Mouse (Mus musculus) thymus, postnatal 0 days (tissue): ENCODE measurements around the gene Adprhl2. TPM values are rescaled to one million over a fixed set of nuclear protein-coding genes. Genes with fewer than 3 reads are reported as not detected.

Source experiments
- DNase-seq: peaks from one replicate; pipeline ENCODE4 v3.0.0-alpha.2; 2015; ENCODE audit warnings: low spot score
- polyA plus RNA-seq: library from polyadenylated mRNA; unstranded; fragments of >200 nt; fragmentation: Nextera tagmentation; extraction: Ambion mirVana; gene quantifications from 2 replicates; pipeline ENCODE4 v1.2.1, GENCODE M21; 2015

Adprhl2 gene
- polyA plus RNA-seq, 1 experiment from 2014 or later, result 73.0 TPM

DNA sequence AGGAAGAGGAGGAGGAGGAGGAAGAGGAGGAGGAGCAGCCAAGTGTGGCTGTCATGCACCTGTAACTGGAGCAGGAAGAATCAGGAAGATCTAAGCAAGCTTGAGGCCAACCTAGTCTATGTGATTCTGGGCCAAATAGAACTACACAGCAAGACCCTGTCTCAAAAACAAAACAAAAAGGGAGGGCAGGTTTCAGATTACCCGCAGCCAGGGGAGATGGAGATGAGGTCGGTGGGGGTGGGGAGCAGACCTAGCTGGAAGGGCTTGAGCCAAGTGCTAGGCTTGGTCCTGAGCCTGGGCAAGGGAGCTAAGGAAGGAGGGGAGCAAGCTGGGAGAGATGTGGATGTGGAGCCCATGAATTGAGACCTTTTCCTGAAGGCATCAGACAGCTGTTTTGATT is 14.7 kb downstream of the Adprhl2 start:
- DNase-seq, result no peak

DNA sequence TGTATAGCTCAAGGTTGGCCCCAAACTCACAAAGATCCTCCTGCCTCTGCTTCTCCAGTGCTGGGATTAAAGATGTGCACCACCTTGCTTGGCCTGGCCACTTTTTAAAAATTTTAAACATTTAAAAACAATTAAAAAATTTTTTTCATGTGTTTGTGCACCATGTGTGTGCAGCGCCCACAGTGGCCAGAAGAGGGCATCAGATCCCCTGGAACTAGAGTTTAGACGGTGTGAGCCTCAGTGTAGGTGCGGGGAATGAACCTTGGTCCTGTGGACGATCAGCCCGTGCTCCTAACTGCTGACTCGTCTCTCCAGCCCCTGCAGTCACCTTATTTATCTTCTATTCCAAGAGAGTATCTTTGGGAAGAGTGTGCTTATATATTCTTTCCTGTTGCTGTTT is 15.4 kb downstream of the Adprhl2 start:
- DNase-seq, result no peak

DNA sequence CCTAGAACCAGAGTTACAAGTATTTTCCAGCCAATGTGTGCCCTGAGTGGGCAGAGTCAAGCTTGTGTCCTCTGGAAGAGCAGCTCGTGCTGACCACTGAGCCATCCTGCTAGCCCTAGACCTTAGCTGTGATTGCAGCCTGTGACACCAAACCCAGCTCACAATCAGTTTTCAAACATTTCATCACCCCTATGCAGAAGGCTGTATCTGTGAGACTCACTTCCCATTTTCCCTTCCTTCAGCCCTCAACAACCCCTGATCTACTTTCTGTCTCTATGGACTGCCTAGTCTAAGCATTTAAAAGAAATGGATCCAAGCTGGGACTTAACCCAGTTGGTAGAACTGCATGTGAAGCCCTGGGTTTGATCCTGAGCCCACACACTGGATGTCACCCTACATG is 16.1 kb downstream of the Adprhl2 start:
- no peak for DNase-seq

DNA sequence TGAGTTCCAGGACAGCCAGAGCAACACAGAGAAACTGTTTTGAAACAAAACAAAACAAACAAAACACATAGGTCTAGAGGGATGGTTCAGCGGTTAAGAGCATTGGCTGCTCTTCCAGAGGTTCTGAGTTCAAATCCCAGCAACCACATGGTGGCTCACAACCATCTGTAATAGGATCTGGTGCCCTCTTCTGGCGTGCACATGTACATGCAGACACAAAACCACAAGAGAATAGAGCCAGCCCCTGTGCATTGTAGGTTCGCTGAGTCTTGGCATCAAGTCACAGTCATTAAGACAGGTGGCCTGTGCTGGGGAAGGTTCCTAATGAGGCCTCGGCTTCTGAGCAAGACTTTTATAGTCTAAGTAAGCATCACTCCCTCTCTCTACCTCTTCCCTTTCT is 17.6 kb downstream of the Adprhl2 start:
- no peak for DNase-seq

DNA sequence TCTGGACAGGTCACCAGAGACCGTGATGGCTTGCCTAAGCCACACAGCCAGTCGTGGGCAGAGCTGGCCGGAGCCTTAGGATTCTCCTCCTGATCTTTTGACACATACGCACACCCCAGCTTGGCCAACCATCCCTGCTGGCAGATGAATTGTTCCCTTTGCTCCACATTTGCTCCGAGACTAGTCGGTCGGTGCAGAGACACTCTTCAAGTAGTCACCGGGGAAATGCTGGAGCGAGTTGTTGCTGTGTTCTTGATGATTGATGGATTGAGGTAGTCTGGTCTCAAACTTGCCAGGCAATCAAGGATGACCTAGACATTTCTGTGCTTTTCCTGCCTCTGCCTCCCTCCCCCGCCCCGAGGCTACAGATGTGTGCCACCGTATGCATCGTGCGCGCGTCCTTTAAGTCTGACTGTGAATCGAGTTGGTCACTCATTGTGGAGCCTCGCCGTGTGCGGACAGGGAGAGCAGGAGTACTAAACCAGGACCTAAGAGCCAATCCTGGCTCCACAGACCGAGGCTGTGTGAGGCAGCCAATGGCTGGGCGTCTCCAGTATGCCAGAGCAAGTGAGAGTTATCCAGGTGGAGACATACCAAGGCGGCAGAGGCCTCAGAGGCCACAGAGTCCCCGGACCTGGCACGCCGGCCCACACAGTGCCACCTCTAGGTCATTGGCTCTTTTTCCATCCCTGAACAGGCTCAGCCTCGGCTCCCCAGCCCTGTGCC is 19.8 kb downstream of the Adprhl2 start:
- no peak for DNase-seq

DNA sequence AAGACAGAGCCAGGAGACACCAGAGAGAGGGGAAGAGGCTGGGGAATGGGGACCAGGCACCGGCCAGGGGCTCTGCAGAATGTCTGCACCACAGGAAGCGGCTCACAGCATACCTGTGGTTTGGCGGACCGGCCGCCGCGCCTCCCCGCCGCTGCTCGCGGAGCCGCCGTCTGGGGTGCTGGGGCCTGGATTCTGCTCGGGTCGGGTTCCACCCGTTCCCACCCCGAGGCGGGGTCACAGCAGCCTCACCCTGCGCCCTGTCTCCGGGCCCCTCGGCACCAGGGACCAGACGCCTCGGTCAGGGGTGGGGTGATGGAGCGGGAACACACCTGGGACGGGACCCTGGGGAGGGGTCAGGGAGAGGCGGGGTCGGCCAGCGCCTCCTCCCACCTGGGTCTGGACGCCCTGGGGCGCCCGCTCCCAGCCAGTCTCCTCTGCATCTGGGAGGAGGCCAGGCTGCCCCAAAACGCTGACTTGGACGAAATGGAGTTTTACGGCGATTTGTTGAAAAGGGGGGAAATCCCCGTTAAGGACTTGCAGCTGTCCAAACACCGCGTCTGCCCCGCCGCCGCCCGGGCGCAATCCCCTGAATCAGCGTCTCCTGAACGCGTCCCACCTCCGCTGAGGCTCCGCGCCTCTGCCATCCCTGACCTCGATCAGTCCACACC is 20.5 kb downstream of the Adprhl2 start:
- DNase-seq, result no peak

DNA sequence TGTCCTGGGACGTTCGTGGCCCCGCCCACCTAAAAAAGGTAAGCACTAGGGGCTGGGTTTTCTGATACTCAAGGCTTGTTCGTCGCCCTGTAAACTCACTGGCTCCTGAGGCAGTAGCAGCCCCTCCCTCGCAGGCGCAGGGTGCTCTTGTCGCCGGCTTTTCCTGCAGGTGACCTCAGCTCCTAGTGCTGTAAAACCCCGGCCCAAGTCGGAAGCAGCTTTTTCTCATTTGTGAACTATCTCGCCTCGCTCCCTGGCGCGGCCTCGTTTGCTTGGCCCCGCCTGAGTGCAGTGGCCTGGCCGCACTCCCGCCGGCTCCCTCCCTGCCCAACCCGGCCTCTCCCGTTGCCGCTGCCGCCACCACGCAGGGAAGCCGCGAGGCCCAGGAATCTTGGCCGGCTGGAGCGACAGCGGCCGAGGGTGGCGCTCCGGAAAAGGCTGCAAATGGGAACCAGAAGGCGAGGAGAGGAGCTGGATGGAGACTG is 24.8 kb downstream of the Adprhl2 start:
- DNase-seq, result peak; percentile 14

DNA sequence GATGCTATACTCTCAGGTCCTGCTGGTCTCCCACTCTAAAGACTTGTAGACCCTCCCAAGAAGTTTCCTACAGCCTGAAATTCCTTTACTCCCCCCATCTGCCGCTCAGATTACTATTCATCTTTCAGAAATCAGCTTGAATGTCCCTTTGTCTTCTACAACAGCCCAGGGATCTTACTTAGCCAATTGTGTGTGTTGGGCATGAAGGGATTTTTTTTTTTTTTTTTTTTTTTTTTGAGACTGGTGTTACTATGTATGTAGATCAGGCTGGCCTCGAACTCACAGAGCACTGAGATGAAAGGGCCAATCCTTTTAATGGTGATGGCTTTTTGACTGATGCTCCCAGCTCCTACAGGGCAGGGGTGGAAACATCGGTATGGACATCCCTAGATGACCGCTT is 25.6 kb downstream of the Adprhl2 start:
- DNase-seq, result no peak

DNA sequence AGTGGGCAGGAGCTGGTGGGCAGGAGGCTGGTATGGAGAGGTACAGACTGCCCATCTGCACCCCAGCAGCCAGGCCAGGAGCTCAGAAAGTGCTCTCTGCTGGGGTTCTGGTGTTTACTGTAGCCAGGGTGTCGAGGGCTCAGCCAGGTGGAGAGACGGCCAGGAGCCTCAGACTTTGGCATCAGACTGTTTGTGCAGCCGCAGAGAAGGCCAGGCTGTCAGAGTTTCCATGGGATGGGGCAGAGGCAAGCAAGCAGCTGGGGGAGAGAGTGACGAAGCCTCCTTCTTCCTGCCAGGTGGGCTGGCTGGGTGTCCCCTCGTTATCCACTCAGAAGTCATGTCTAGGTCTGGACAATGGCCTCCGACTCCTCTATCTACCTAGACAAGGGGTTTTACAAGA is 26.4 kb downstream of the Adprhl2 start:
- DNase-seq, result no peak

DNA sequence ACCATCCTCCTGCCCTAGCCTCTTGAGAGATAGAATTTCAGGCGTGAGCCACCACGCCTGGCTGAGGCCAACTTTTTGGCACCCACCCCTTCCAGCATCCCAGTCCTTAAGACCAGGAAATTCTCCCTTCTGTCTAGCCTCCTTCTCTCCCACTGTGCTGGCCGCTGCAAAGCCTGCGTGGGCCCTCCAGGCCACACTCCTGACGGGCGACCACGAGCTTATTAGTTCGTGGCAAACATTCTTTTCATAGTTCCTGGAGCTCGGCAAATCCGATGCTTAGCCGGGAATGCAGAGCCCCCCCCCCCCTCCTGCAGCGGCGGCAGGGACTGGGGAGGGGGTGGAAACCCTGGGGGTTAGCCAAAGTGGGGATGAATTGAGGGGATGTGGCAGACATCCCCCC is 30.3 kb downstream of the Adprhl2 start:
- DNase-seq, result no peak

DNA sequence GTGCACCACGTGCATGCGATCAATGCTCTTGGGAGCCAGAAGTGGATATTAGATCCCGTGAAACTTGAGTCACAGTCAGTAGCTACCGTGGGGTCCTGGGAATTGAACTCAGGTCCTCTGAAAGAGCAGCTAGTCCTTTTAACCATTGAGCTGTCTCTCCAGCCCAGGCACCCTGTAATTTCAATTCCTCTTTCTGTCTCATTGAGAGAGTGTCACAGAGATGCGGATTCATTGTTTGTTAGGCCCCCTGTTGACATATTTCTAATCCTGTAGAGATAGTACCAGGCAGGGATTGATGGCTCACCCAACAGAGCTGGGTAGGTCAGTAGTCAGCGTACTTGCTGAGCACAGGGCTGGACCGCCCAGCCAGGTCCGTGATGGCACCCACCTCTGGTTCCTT is 31.2 kb downstream of the Adprhl2 start:
- no peak for DNase-seq

DNA sequence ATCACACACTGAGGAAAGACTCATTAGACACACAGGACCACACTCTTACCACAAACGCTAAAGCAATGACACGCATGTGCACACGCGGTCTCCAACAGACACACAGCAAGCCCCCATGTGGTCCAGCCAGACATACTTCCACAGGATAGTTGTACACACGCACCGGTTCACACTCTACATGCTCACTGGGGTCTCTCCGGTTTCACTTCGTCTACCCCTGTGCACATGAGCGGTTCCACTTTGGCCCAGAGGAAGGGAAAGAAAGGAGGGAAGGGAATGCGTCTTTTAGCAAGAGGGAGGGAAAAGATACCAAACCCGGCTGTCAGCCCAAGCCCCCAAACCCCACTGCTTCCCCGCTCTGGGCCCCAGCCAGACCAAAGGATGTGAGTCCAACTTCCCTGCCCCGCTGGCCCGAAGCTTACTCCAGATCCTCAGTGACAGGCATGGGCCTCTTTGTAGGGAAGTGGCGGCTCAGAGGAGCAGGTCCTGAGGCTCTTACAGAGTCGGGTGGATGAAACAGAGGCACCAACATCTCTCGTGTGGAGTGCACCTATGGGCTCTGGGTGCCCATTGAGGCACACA is 33.3 kb downstream of the Adprhl2 start:
- no peak for DNase-seq

DNA sequence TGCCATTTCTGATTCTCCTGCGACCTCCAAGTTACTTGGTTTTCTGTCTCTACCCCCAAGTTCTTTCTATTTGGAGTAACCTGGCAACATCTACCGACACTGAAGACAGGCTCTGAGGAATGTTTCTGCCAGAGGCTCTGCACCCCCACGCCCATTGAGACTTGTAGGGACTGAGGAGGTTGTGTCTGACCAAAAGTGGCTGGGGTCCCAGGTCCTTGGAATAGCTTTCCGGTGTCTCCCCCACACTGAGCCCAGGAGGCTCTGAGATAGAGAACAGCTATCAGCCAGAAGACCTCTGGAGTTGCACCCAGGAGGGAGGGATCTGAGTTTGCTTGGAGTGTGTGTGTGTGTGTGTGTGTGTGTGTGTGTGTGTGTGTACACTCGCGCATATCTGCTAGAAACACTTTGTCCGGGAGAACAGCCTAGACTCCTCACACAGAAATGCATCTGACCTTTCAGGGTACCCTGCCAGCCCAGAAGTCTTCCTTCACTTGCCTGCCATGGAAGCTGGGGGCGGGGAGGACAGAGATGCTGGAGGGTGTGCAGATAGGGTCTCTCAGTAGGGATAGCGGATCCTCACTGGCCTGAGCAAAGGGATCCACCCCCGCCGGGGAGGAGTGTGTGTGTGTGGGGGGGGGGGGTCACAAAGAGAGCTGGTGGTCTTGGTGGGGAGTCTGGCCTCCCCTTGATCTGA is 34.1 kb downstream of the Adprhl2 start:
- DNase-seq, result no peak

DNA sequence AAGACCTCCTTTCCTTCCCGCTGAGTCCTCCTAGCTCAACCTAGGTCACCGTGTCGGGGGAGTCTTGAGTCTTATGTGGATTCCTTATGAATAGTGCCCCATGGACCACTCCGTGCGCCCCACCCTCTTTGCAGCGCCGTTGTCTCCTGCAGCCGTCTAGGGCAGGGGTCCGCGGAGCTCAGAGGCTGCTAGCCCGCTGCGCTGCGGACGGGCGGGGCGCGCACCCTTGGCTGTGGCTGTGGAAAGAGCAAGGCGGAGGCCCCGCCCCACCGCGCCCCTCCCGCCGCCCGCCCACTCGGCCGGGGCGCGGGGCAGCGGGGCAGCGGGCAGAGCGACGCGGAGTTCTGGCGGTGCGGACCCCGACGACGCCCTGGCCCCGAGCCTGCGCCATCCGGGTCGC is 35.0 kb downstream of the Adprhl2 start, which contains the start of gene Col8a2:
Gene Col8a2 (plus strand): TSS at position 302 of the 400 bp plus-strand sequence.
- no peak for DNase-seq

DNA sequence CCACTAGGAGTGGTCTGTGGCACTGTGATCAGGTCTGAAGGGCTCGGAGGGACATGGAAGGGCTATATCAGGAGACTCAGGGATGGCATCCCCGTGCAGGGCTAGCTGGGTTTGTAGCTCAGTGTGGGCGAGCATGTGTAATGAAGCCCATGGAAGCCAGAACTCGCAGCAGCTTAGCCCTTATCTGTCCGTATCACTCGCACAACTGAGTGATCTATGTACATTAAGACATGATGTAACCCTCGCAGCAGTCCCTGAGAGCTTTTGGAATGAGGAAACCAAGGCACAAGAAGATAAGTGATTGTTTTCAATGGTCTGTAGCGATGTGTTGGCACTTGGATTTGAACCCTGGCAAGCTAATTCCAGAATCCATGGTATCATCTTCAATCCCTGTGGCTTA is 37.9 kb downstream of the Adprhl2 start:
- DNase-seq, result no peak

DNA sequence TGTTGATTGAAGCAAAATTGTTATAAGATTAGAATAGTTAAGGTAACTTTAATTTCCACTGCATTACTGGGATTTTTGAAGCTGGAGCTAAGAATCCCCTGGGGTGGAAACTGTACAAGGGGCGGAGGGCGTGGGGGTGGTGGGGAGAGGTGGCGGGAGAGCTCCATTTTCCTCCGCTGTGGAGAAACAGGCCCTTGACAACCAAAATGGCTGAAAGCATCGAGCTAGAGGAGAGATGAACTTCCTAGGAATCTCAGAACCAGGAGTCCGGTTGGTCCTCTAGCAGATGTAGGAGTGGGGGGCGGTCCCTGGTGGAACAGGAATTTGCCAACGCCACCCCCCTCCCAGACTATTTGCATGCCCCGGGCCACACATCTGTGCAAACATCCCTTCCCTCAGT is 39.8 kb downstream of the Adprhl2 start:
- DNase-seq, result no peak

DNA sequence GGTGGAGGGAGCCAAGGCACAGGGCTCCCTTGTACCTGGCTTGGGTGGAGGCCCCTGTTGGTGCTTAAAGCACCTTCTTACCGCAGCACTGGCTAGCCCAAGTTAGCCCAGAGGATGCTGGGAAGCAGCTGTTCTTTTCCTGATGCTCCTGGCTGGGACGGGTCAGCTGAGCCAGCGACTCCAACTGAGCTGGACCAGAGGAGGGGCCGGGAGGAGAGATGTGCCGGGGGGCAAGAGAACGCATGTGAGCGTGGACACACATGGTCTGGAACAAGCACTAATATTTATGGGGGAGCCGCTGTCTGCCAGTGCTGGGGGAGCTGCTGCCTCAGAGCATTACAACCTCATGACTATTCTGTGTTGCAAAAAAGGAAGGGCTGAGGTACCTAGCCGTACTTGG is 42.5 kb downstream of the Adprhl2 start:
- no peak for DNase-seq

DNA sequence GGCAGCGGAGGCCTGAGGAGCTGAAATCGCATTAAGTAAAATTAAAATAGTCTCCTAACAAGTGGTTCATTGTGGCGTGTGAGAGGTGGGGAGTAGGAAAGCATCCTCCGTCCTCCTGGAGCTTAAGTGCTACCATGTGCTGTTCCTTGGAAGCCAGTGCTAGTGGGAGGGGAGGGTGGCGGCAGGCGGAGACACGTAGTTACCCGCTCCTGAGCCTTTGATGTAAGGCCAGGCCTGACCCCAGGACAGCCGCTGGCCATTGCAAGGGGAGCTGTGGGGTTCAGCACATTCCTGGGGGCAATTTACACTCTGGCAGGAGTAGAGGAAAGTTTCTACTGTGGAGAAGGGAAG is 43.0 kb downstream of the Adprhl2 start:
- DNase-seq, result no peak

DNA sequence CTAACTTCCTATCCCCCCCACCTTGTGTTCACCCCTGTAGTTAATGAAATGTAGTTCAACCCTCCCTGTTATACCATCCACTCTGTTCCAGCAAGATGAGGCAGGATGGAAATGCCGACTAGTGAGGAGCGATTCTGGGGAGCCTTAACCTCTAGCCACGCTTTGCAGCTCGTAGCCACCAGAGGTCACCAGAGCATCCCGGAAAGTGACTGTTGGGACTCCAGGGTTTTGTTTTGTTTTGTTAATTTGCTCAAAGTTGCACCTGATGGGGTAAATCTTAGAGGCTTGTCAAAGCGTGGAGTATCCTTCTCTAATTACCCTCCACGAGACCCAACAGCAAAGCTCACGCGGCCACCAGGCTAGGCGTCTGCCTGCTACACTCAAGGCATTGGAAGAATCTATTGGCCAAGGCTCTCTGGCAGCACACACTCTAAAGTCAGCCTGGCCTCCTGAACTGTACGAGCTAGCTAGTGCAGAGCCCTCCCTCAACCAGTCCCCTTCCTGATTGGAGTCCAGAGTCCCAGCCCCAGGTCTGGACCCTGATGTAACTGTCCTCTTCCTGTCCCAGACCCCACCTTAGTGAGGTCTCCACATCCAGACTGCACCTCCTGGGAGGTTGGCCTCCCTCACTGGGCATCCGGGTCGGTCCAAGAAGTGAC is 43.5 kb downstream of the Adprhl2 start:
- DNase-seq, result peak; percentile 60

DNA sequence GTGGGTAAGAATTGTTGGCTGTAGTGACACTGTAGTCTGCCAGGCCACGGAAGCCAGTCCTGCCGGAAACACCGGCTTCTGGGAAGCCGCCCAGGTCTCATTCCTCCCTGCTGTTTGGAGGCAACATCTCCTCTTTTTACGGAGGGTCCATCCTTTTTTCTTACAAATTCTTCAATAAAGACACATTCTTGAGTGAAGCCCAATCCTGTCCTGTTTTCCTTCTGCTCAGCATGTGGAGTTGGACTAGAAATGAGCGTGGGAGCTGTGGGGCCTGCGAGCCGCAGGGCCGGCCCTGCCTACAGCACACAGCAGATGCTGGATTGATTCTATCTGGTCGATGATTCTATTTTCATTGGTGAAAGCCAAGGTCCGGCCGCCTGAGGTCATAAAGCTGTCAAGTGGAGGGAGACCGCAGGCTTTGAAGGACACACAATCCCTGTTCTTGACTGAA is 45.8 kb downstream of the Adprhl2 start:
- no peak for DNase-seq

DNA sequence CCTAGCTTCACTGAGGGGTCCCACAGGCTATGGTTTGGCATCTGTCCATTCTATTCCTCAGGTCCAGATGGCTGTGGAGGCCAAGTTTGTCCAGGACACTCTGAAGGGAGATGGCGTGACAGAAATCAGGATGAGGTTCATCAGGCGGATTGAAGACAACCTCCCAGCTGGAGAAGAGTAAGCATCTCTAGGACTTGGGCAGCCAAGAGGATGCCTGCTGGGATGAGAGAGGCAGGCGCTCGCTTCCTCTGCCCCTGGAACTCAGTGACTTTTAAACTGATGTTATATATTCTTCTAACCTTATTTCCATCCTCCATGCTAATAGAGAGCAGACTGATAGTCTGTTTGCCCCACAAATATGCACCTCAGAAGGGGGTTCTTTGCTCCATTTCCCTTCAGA is 46.4 kb downstream of the Adprhl2 start:
- no peak for DNase-seq

DNA sequence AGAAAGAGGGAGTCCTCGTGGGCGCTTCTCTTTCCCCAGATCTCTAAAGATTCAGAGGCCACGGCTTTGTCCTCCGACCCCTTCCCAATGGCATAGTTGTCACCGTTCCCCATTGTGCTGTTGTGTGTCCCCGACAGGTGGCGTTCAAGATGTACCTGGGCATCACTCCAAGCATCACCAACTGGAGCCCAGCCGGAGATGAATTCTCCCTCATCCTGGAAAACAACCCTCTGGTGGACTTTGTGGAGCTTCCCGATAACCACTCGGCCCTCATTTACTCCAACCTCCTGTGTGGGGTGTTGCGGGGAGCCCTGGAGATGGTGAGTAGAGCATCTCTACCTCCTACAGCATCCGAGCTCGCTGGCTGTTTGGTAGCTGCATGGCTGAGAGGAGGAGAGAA is 47.8 kb downstream of the Adprhl2 start:
- no peak for DNase-seq
